Mouse (Mus musculus) lung, embryonic 16.5 days (tissue): Measurements from ENCODE around the gene Fam81a. TPM values are rescaled to one million over a fixed set of nuclear protein-coding genes. Genes with fewer than 3 reads are reported as not detected.

Source experiments
- ATAC-seq: fragments of 200-750 bp; cut with Nextera tagmentation; 2 replicates; pipeline ENCODE4 v1.8.0; 2017; ENCODE audit warnings: low read depth, mild to moderate bottlenecking, moderate library complexity
- H3K27ac ChIP-seq: fragments of 300-500 bp; sonication (generic); 2 replicates; pipeline ENCODE4 v1.5.1; 2014; ENCODE audit warnings: mild to moderate bottlenecking, control low read depth, low read length
- H3K27me3 ChIP-seq: fragments of 300-500 bp; sonication (generic); 2 replicates; pipeline ENCODE4 v1.6.1; 2014; ENCODE audit warnings: low read depth, low read length, mixed read lengths; ENCODE audit not compliant: control insufficient read depth, insufficient read depth
- H3K36me3 ChIP-seq: fragments of 300-500 bp; sonication (generic); 2 replicates; pipeline ENCODE4 v1.6.1; 2014; ENCODE audit warnings: low read length; ENCODE audit not compliant: control insufficient read depth, insufficient read depth
- H3K4me1 ChIP-seq: fragments of 300-500 bp; sonication (generic); replicated peaks from 2 replicates; pipeline ENCODE4 v1.6.1; 2014; ENCODE audit warnings: low read length, mixed read lengths; ENCODE audit not compliant: control insufficient read depth, insufficient read depth
- H3K4me2 ChIP-seq: fragments of 300-500 bp; sonication (generic); 2 replicates; pipeline ENCODE4 v1.6.1; 2014; ENCODE audit warnings: low read depth, low read length, control low read depth
- H3K4me3 ChIP-seq: fragments of 300-500 bp; sonication (generic); 2 replicates; pipeline ENCODE4 v1.5.1; 2014; ENCODE audit warnings: mild to moderate bottlenecking, low read length, control low read depth
- H3K9ac ChIP-seq: fragments of 300-500 bp; sonication (generic); 2 replicates; pipeline ENCODE4 v1.6.1; 2014; ENCODE audit warnings: low read length, control low read depth
- H3K9me3 ChIP-seq: fragments of 300-500 bp; sonication (generic); 2 replicates; pipeline ENCODE4 v1.6.1; 2016; ENCODE audit warnings: low read length; ENCODE audit not compliant: control insufficient read depth
- WGBS: fragments of 180-500 bp; shearing (Covaris S2); extraction: QIAGEN DNeasy Blood & Tissue Kit; methylation state at CpG from one replicate; pipeline ENCODE4 v1.1.7; 2014; 5-methylcytosine and 5-hydroxymethylcytosine counted together
- polyA plus RNA-seq: library from polyadenylated mRNA; unstranded; fragments of >200 nt; fragmentation: Nextera tagmentation; extraction: Ambion mirVana; gene quantifications from 2 replicates; pipeline ENCODE4 v1.2.1, GENCODE M21; 2015

The Fam81a gene
- polyA plus RNA-seq, 1 experiment from 2014 or later, result 7.4 TPM

DNA sequence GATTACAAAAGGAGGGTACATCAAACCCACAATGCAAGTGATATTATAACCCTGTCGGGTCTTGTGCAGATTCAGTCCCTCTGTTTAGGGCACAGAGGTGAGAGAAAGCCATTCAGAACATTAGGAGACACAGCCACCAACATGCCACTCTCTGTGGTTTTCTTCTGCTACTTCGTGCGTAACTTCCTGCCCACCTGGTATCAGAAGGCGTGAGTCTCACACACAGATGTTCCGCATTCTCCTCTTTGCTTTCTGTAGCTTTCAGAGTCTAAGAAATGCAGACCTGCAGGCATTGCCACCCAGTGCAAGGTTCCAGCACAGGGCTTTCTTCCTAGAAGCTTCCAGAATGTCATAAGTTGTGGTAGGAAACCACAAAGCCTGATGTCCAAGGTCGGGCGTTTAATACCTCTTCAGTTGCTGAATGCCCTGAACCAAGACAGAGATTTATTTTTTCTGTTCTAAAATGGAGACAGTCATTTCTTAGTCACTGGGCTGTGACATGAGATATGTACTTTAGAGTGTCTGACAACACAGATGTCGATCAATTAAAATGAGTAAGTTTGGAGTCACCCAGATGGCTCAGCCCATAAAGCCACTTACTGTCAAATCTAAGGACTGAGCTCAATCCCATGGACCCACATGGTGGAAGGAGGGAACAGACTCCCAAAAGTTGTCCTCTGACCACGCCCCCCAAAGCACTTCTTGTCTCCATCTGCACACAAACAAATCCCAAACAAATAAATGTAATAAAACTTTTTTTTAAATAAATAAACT, 62.1 kb downstream of the Fam81a start:
- Histone ChIP-seq H3K4me3 (no peak overlapping the region), H3K9me3 (no peaks in the 10 kb centered on the region), H3K27ac (no peak overlapping the region), H3K4me2 (no peak overlapping the region), H3K27me3 (no peaks in the 10 kb centered on the region), H3K36me3 (no peaks in the 10 kb centered on the region), H3K9ac (no peak overlapping the region), H3K4me1 (no peaks in the 10 kb centered on the region)
- WGBS, result 86% methylated on average over 9 of the region's 9 CpGs
- ATAC-seq, result no peak

- 74% methylated on average over 3 of the region's 3 CpGs for WGBS
These were observed 64.3 kb downstream of the Fam81a start for GRCm38 (mm10) chr9:70078034-70078433.

DNA sequence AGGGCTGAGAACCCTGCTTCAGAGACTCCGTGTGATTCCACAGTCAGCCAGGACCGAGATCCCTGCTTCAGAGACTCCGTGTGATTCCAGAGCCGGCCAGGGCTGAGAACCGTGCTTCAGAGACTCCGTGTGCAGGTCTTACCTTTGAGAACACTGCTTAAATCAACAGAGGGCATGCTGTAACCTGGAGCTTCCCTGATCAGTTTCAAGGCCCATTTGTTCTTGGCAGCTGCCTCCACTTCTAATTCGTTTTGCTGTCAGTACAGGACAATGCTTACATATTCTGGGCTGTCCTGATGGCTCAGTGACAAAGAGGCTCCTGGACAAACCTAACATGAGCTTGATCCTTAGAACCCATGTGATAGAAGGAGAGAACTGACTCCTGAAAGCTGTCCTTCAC, 65.2 kb downstream of the Fam81a start:
- H3K9ac ChIP-seq, result no peak overlapping the region
- H3K4me2 ChIP-seq, result no peak overlapping the region
- no peak overlapping the region for H3K27ac ChIP-seq
- H3K36me3 ChIP-seq, result no peaks in the 10 kb centered on the region
- 0 out of 2 replicates have a peak, but pooled peaks have one; percentile 17 for ATAC-seq
- no peaks in the 10 kb centered on the region for H3K9me3 ChIP-seq
- 34% methylated on average over 7 of the region's 7 CpGs for WGBS
- H3K4me1 ChIP-seq, result no peaks in the 10 kb centered on the region
- no peak overlapping the region for H3K4me3 ChIP-seq
- no peaks in the 10 kb centered on the region for H3K27me3 ChIP-seq

More at GRCm38 (mm10) chr9:70078034-70078433, 64.3 kb downstream of the Fam81a start:
- Histone ChIP-seq H3K4me1 (no peaks in the 10 kb centered on the region), H3K9me3 (no peaks in the 10 kb centered on the region), H3K4me2 (no peak overlapping the region), H3K9ac (no peak overlapping the region), H3K27me3 (no peaks in the 10 kb centered on the region), H3K27ac (no peak overlapping the region), H3K4me3 (no peak overlapping the region), H3K36me3 (no peaks in the 10 kb centered on the region)
- no peak for ATAC-seq

- no peaks in the 10 kb centered on the region for H3K36me3 ChIP-seq
- no peak for ATAC-seq
- H3K4me1 ChIP-seq, result peaks cover 4% of the 10 kb centered on the region
- WGBS, result 79% methylated on average over 8 of the region's 8 CpGs
- no peaks in the 10 kb centered on the region for H3K9me3 ChIP-seq
- no peak overlapping the region for H3K4me2 ChIP-seq
- no peak overlapping the region for H3K27ac ChIP-seq
- H3K9ac ChIP-seq, result no peak overlapping the region
- H3K27me3 ChIP-seq, result no peaks in the 10 kb centered on the region
- no peak overlapping the region for H3K4me3 ChIP-seq
These were observed 70.0 kb downstream of the Fam81a start for GRCm38 (mm10) chr9:70072387-70072786.

DNA sequence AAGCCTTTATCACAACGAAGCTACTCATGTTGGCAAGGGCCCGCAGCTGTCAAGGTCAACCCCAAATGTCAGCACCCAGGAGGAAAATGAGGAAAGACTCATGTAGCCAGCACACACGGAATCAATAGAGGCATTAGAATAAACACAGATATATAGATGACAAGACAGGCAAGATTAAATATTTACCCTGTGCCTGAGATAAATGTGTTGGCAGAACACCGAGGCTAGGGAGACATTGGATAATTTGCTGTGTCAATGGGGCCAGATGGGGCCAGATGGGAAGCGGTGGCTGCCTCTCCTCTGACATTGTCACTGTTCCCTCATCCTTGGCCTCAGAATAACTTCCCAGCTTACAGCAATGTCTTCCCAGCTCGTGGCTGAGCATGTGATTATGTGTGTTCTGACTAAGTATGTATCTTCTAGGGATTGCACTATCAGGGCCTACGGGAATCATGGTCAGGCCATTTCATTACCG, 72.4 kb downstream of the Fam81a start:
- H3K4me1 ChIP-seq, result peaks cover 4% of the 10 kb centered on the region
- H3K9me3 ChIP-seq, result no peaks in the 10 kb centered on the region
- H3K4me2 ChIP-seq, result no peak overlapping the region
- H3K4me3 ChIP-seq, result no peak overlapping the region
- H3K27me3 ChIP-seq, result no peaks in the 10 kb centered on the region
- no peak overlapping the region for H3K27ac ChIP-seq
- H3K9ac ChIP-seq, result no peak overlapping the region
- 27% methylated on average over 8 of the region's 8 CpGs for WGBS
- H3K36me3 ChIP-seq, result no peaks in the 10 kb centered on the region
- 0 out of 2 replicates have a peak, but pooled peaks have one; percentile 36 for ATAC-seq

DNA sequence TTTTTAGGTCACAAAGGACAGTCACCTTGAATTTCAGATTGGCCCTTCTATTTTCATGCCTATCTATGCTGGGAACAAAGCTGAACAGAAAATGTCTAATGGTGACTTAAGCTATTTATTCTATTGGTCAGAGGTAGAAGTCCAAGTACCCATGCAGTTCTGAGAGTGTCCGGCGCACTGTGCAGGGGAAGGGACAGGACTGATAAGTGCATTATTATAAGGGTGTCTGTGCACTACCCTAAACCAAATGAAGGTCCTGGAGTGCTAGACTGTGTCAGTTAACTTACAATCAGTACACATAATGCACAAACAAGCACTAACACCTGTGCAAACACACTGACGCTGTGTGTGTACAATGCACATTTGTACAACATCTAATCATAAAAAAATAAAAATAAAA, 74.9 kb downstream of the Fam81a start:
- ATAC-seq, result no peak
- no peaks in the 10 kb centered on the region for H3K36me3 ChIP-seq
- H3K4me1 ChIP-seq, result peaks cover 4% of the 10 kb centered on the region
- no peaks in the 10 kb centered on the region for H3K27me3 ChIP-seq
- no peak overlapping the region for H3K4me2 ChIP-seq
- no peak overlapping the region for H3K4me3 ChIP-seq
- no peak overlapping the region for H3K9ac ChIP-seq
- no peaks in the 10 kb centered on the region for H3K9me3 ChIP-seq
- no peak overlapping the region for H3K27ac ChIP-seq
- 77% methylated on average over 3 of the region's 3 CpGs for WGBS

DNA sequence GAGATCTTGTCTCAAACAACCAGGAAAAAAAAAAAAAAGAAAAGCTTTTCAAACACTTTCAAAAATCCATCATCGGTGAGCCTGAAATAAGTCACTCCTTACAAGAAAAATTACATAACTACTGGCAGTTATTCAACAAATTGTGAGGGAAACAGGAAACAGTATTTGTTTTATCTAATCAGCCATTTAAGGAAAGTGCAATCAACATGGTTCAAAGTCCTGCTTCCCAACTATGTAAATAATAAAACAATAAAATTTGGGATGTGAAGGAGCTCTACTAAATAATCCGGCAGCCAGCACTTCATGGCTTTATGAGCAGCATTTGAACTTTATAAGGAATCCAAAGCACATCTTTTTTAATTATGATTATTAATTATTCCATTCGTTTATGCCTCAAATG, 80.3 kb downstream of the Fam81a start:
- Histone ChIP-seq H3K27me3 (no peaks in the 10 kb centered on the region), H3K36me3 (no peaks in the 10 kb centered on the region), H3K27ac (no peak overlapping the region), H3K9ac (no peak overlapping the region), H3K4me3 (no peak overlapping the region), H3K4me1 (no peaks in the 10 kb centered on the region), H3K4me2 (no peak overlapping the region), H3K9me3 (no peaks in the 10 kb centered on the region)
- WGBS, result 49% methylated on average over 3 of the region's 3 CpGs
- no peak for ATAC-seq

DNA sequence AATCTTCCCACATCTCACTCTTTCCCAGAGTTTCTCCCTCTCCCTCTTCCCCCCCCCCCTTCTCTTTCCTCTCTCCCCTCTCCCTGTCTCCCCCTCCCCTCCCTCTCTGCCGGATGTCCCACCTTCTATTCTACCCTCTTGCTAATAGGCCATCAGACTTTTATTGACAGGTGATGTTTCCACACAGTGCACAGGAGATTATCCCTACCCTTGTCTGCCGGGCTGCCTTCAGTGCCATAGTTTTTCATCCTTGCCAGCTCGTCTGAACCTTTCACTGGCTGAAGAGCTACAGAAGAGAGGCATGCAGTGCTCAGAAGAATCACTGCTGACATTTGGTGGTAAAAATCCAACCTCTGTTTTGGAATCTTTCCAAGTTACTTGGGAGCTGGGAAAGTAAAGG, 88.9 kb downstream of the Fam81a start:
- ATAC-seq, result no peak
- H3K9me3 ChIP-seq, result no peaks in the 10 kb centered on the region
- peaks cover 21% of the 10 kb centered on the region for H3K4me1 ChIP-seq
- no peak overlapping the region for H3K9ac ChIP-seq
- H3K36me3 ChIP-seq, result no peaks in the 10 kb centered on the region
- no peak overlapping the region for H3K4me3 ChIP-seq
- H3K27ac ChIP-seq, result no peak overlapping the region
- no peaks in the 10 kb centered on the region for H3K27me3 ChIP-seq
- WGBS, result 31% methylated on average over 3 of the region's 3 CpGs
- H3K4me2 ChIP-seq, result no peak overlapping the region

GRCm38 (mm10) chr9:70052730-70053129, 89.6 kb downstream of the Fam81a start:
- H3K9ac ChIP-seq, result no peak overlapping the region
- no peaks in the 10 kb centered on the region for H3K27me3 ChIP-seq
- no peak overlapping the region for H3K27ac ChIP-seq
- no peak for ATAC-seq
- no peak overlapping the region for H3K4me2 ChIP-seq
- no peaks in the 10 kb centered on the region for H3K9me3 ChIP-seq
- H3K36me3 ChIP-seq, result no peaks in the 10 kb centered on the region
- peaks cover 28% of the 10 kb centered on the region for H3K4me1 ChIP-seq
- 53% methylated on average over 3 of the region's 3 CpGs for WGBS
- H3K4me3 ChIP-seq, result no peak overlapping the region
